Mouse (Mus musculus) embryonic facial prominence, embryonic 10.5 days (tissue): ENCODE measurements at regions not wholly inside any gene's neighbourhood (a gene's known extent, or its start where the extent isn't known, plus 50 kb on each side); places are given as distances from the start of the nearest gene placed in this dataset.

Experiments used
- DNase-seq: peaks from one replicate; pipeline ENCODE4 v3.0.0-alpha.2; 2017; ENCODE audit warnings: low spot score
- H3K27ac ChIP-seq: fragments of 300-500 bp; sonication (generic); replicated peaks from 2 replicates; pipeline ENCODE4 v1.5.1; 2016; ENCODE audit warnings: mild to moderate bottlenecking
- H3K27me3 ChIP-seq: fragments of 300-500 bp; sonication (generic); replicated peaks from 2 replicates; pipeline ENCODE4 v1.6.1; 2016; ENCODE audit warnings: low read depth, mild to moderate bottlenecking; ENCODE audit not compliant: poor library complexity, severe bottlenecking
- H3K36me3 ChIP-seq: fragments of 300-500 bp; sonication (generic); replicated peaks from 2 replicates; pipeline ENCODE4 v1.6.1; 2016; ENCODE audit warnings: mild to moderate bottlenecking, moderate library complexity
- H3K4me1 ChIP-seq: fragments of 300-500 bp; sonication (generic); 2 replicates; pipeline ENCODE4 v1.6.1; 2016
- H3K4me3 ChIP-seq: fragments of 300-500 bp; sonication (generic); 2 replicates; pipeline ENCODE4 v1.5.1; 2016; ENCODE audit warnings: mild to moderate bottlenecking, moderate library complexity
- H3K9me3 ChIP-seq: fragments of 300-500 bp; sonication (generic); 2 replicates; pipeline ENCODE4 v1.6.1; 2016; ENCODE audit warnings: mild to moderate bottlenecking
- WGBS: fragments of 180-500 bp; shearing (Covaris S2); methylation state at CpG from one replicate; pipeline ENCODE4 v1.1.7; 2016; 5-methylcytosine and 5-hydroxymethylcytosine counted together

DNA sequence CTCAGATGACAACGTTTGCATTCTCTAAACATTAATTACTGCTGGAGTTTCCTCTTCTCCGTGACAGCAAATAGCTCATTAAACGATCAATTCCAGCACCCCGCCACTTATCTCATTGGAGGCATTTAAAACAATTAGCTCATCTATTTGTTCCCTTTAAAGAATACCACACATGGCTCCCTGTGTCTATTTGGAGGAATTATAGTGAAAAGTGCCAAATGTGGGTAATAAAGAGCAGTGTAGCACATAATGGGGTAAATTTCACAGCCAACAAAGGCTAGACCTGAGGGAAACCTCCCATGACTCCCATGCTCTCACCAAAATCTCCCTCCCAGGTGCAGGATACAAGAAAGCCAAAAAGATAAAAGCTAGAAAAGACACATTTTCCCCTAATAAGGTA is 456.9 kb upstream of the Gcfc2 start:
- H3K27me3 ChIP-seq = no peaks in the 10 kb centered on the region
- H3K9me3 ChIP-seq = no peaks in the 10 kb centered on the region
- no peaks in the 10 kb centered on the region for H3K4me1 ChIP-seq
- no peaks in the 10 kb centered on the region for H3K36me3 ChIP-seq
- 55% methylated on average over 4 of the region's 4 CpGs for WGBS
- DNase-seq = no peak
- H3K27ac ChIP-seq = no peak overlapping the region
- no peak overlapping the region for H3K4me3 ChIP-seq

- H3K4me1 ChIP-seq = no peaks in the 10 kb centered on the region
- whole genome bisulfite sequencing = 83% methylated on average over 9 of the region's 9 CpGs
- no peaks in the 10 kb centered on the region for H3K27me3 ChIP-seq
- H3K27ac ChIP-seq = no peak overlapping the region
- H3K4me3 ChIP-seq = no peak overlapping the region
- DNase-seq = no peak
- H3K9me3 ChIP-seq = no peaks in the 10 kb centered on the region
- H3K36me3 ChIP-seq = no peaks in the 10 kb centered on the region
These were observed 452.0 kb upstream of the Gcfc2 start for GRCm38 (mm10) chr6:81471340-81471955.

- no peaks in the 10 kb centered on the region for H3K9me3 ChIP-seq
- no peaks in the 10 kb centered on the region for H3K4me1 ChIP-seq
- no peaks in the 10 kb centered on the region for H3K27me3 ChIP-seq
- H3K4me3 ChIP-seq = no peak overlapping the region
- H3K36me3 ChIP-seq = no peaks in the 10 kb centered on the region
- no peak overlapping the region for H3K27ac ChIP-seq
- DNase-seq = no peak
- WGBS = 90% methylated on average over 3 of the region's 3 CpGs
These were observed 451.0 kb upstream of the Gcfc2 start for GRCm38 (mm10) chr6:81472506-81472905.

GRCm38 (mm10) chr6:81474786-81475185 is 448.7 kb upstream of the Gcfc2 start:
- no peaks in the 10 kb centered on the region for H3K36me3 ChIP-seq
- no peaks in the 10 kb centered on the region for H3K4me1 ChIP-seq
- no peaks in the 10 kb centered on the region for H3K9me3 ChIP-seq
- no peak overlapping the region for H3K27ac ChIP-seq
- DNase-seq = no peak
- H3K27me3 ChIP-seq = no peaks in the 10 kb centered on the region
- WGBS = 95% methylated on average over 1 of the region's 1 CpGs
- no peak overlapping the region for H3K4me3 ChIP-seq

- no peaks in the 10 kb centered on the region for H3K4me1 ChIP-seq
- H3K9me3 ChIP-seq = no peaks in the 10 kb centered on the region
- WGBS = 66% methylated on average over 3 of the region's 3 CpGs
- H3K27me3 ChIP-seq = no peaks in the 10 kb centered on the region
- no peak for DNase-seq
- H3K27ac ChIP-seq = no peak overlapping the region
- no peak overlapping the region for H3K4me3 ChIP-seq
- no peaks in the 10 kb centered on the region for H3K36me3 ChIP-seq
These were observed 436.5 kb upstream of the Gcfc2 start for GRCm38 (mm10) chr6:81487006-81487405.

GRCm38 (mm10) chr6:81496239-81496638 is 427.2 kb upstream of the Gcfc2 start:
- no peaks in the 10 kb centered on the region for H3K9me3 ChIP-seq
- H3K27ac ChIP-seq = no peak overlapping the region
- 89% methylated on average over 7 of the region's 7 CpGs for WGBS
- H3K4me1 ChIP-seq = no peaks in the 10 kb centered on the region
- DNase-seq = no peak
- no peaks in the 10 kb centered on the region for H3K27me3 ChIP-seq
- H3K36me3 ChIP-seq = no peaks in the 10 kb centered on the region
- H3K4me3 ChIP-seq = no peak overlapping the region

- WGBS = 91% methylated on average over 1 of the region's 1 CpGs
- Histone ChIP-seq H3K9me3 (no peaks in the 10 kb centered on the region), H3K4me1 (no peaks in the 10 kb centered on the region), H3K4me3 (no peak overlapping the region), H3K36me3 (no peaks in the 10 kb centered on the region), H3K27ac (no peak overlapping the region), H3K27me3 (no peaks in the 10 kb centered on the region)
- DNase-seq = no peak
These were observed 406.3 kb upstream of the Gcfc2 start for GRCm38 (mm10) chr6:81517185-81517584.

DNA sequence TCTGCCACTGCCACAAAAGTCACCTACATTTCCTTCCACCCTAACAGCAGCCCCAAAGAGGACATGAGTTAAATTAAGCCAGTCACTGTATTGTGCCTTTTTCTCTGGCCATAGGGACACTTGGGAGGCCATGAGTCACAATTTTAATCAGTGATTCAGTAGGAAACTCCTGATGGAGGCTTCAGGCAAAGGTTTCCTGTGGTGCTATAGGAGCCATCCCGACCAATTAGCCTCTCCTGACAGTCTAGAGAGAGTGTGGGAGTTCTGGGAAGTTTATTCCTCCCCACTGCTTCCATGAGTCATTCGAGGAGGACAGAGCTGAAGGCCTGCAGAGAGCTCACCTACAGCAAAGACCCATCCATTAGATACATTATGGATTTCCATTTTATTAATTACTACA is 361.2 kb upstream of the Gcfc2 start:
- H3K4me1 ChIP-seq = no peaks in the 10 kb centered on the region
- no peaks in the 10 kb centered on the region for H3K27me3 ChIP-seq
- no peak overlapping the region for H3K27ac ChIP-seq
- H3K9me3 ChIP-seq = no peaks in the 10 kb centered on the region
- H3K36me3 ChIP-seq = no peaks in the 10 kb centered on the region
- DNase-seq = no peak
- H3K4me3 ChIP-seq = no peak overlapping the region
- WGBS = 66% methylated on average over 2 of the region's 2 CpGs

DNA sequence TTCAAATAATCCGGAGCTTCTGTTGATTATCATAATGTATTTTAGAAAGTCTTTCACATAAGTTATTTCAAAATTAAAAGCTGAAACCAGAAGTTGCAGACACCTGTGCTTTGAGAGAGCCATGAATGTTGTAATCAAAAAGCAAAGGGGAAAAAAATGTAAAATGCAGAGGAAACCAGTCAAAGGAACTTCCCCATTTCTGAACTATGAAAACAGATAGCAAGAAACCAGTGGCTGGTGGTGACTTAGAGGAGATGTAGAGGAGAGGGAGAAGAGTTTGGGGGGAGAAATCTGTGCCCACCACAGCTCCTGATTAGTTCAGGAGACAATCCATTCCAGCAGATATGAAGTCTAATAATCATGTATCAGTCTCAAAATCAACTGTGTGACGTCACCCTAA is 360.3 kb upstream of the Gcfc2 start:
- Histone ChIP-seq H3K27me3 (no peaks in the 10 kb centered on the region), H3K27ac (no peak overlapping the region), H3K9me3 (no peaks in the 10 kb centered on the region), H3K4me3 (no peak overlapping the region), H3K4me1 (no peaks in the 10 kb centered on the region), H3K36me3 (no peaks in the 10 kb centered on the region)
- 89% methylated on average over 2 of the region's 2 CpGs for WGBS
- DNase-seq = no peak

DNA sequence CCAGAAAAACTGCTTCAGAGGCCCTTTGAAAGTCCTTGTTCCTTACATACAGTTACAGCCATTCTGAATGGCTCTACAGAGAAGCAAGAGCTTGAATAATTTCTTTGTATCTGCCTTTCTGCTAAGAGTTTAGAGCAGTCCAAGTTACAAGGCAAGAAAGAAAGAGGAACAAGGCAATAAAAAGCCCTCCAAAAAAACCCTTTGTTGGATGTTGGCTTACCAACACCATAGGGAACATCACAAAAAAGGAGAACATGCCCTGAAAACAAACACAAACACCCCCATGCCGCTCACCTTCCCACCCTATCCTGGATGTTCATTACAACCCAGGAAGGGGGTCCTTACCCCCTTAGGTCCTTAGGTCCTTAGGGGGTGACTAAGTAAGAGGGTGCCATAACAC is 359.2 kb upstream of the Gcfc2 start:
- no peaks in the 10 kb centered on the region for H3K9me3 ChIP-seq
- H3K4me1 ChIP-seq = no peaks in the 10 kb centered on the region
- no peak overlapping the region for H3K4me3 ChIP-seq
- H3K27ac ChIP-seq = no peak overlapping the region
- H3K27me3 ChIP-seq = no peaks in the 10 kb centered on the region
- no peaks in the 10 kb centered on the region for H3K36me3 ChIP-seq
- WGBS = 95% methylated on average over 1 of the region's 1 CpGs
- DNase-seq = no peak

DNA sequence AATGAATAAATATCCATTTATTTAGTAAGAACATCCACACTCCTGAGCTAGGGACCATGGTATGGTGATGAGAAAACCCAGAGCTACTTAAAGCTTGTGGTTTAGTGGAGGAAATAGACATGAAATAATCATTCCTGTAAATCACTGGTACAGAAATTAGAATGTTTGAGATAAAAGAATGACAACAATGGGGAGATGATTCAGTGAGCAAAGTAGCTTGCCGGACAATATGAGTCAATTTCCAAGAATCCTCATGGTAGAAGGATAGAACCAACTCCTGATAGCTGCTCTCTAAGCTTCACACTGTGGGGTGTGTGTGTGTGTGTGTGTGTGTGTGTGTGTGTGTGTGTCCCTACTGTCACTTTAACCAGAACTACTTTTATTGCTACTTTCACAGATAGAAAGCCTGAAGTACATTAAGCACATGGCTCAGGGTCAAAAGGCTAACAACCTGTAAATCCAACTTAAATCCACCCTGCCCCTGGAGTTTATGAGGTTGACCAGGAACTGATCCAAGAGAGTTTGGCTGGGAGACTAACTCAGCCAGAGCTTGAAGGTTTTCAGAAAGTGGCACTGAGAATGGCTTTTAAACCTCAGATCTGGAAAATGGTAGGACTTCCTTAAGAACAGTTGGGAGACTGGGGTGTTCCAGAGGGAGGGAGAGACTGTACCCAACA is 336.9 kb upstream of the Gcfc2 start:
- no peak overlapping the region for H3K27ac ChIP-seq
- no peaks in the 10 kb centered on the region for H3K27me3 ChIP-seq
- no peak overlapping the region for H3K4me3 ChIP-seq
- no peaks in the 10 kb centered on the region for H3K36me3 ChIP-seq
- WGBS = 93% methylated on average over 1 of the region's 1 CpGs
- H3K4me1 ChIP-seq = no peaks in the 10 kb centered on the region
- H3K9me3 ChIP-seq = no peaks in the 10 kb centered on the region
- DNase-seq = no peak

GRCm38 (mm10) chr6:81589727-81590126 is 333.7 kb upstream of the Gcfc2 start:
- no peak for DNase-seq
- Histone ChIP-seq H3K4me3 (no peak overlapping the region), H3K9me3 (no peaks in the 10 kb centered on the region), H3K4me1 (no peaks in the 10 kb centered on the region), H3K27ac (no peak overlapping the region), H3K36me3 (no peaks in the 10 kb centered on the region), H3K27me3 (no peaks in the 10 kb centered on the region)
- WGBS = 71% methylated on average over 10 of the region's 10 CpGs

- Histone ChIP-seq H3K36me3 (no peaks in the 10 kb centered on the region), H3K27me3 (no peaks in the 10 kb centered on the region), H3K4me1 (no peaks in the 10 kb centered on the region), H3K4me3 (no peak overlapping the region), H3K27ac (no peak overlapping the region), H3K9me3 (no peaks in the 10 kb centered on the region)
- 82% methylated on average over 2 of the region's 2 CpGs for whole genome bisulfite sequencing
- DNase-seq = no peak
These were observed 327.5 kb upstream of the Gcfc2 start for GRCm38 (mm10) chr6:81595926-81596325.
